Mouse (Mus musculus) megakaryocyte, embryonic 14.5 days (primary cell): ENCODE data around the gene Apobec4.

Experiments used
- FLI1 ChIP-seq: IDR thresholded peaks from 2 replicates; pipeline ENCODE4 v1.6.1; 2012; ENCODE audit warnings: low read length, inconsistent platforms, mixed read lengths
- GATA1 ChIP-seq: IDR thresholded peaks from 3 replicates; pipeline ENCODE4 v1.6.1; 2012; ENCODE audit warnings: mixed read lengths, low read length, inconsistent platforms, borderline replicate concordance

GRCm38 (mm10) chr1:152796683-152797263 lies 46.4 kb downstream of the Apobec4 start:
- no peak for TF ChIP-seq GATA1
- TF ChIP-seq FLI1: no peak
